Mouse (Mus musculus): ENCODE results near the gene Abcc6. TPM values are rescaled to one million over a fixed set of nuclear protein-coding genes. Genes with fewer than 3 reads are reported as not detected.
"Not testable (repeated sequence)": the region's sequence is repeated elsewhere in the genome, so short reads cannot be mapped to it uniquely, and the experiment has no call there.

Gene Abcc6
- total RNA-seq, 2 experiments from 2014 or later: 1.6 to 3.8 TPM

- DNase-seq (ENCODE audit: low spot score in 2 of 2); intact Hi-C loops (cut with DNase I): not testable (repeated sequence)
These were observed 86.8 kb downstream of the Abcc6 start for GRCm38 (mm10) chr7:45943280-45943679.

GRCm38 (mm10) chr7:45941986-45942385, 88.1 kb downstream of the Abcc6 start:
- intact Hi-C loops (cut with DNase I): no loop called here
- no peak for DNase-seq (ENCODE audit: low spot score in 2 of 2)

GRCm38 (mm10) chr7:45939836-45940235, 90.3 kb downstream of the Abcc6 start:
- DNase-seq (ENCODE audit: low spot score in 2 of 2): no peak
- intact Hi-C loops (cut with DNase I): loop anchor here (5.0 kb wide), 1 partner anchor 68 kb away; the partner anchor contains the start of gene Kdelr1

- intact Hi-C loops (cut with DNase I): loop anchor here (2.0 to 5.0 kb wide), 2 partner anchors 63 to 196 kb away; partner anchors contain the start of gene Kdelr1
- DNase-seq (ENCODE audit: low spot score in 2 of 2): peak in 1 of 2 experiments; percentile 47
These were observed 95.0 kb downstream of the Abcc6 start for GRCm38 (mm10) chr7:45935114-45935513.

- intact Hi-C loops (cut with DNase I): loop anchor here (2.0 kb wide), 1 partner anchor 195 kb away; no protein-coding TSS in a partner anchor
These were observed 96.3 kb downstream of the Abcc6 start for GRCm38 (mm10) chr7:45933766-45934165.

GRCm38 (mm10) chr7:45929688-45930087, 100.4 kb downstream of the Abcc6 start:
- intact Hi-C loops (cut with DNase I): no loop called here
- no peak for DNase-seq (ENCODE audit: low spot score in 2 of 2)

More at GRCm38 (mm10) chr7:45933766-45934165, 96.3 kb downstream of the Abcc6 start:
- DNase-seq (ENCODE audit: low spot score in 2 of 2): not testable (repeated sequence)

- DNase-seq (ENCODE audit: low spot score in 2 of 2): no peak
- intact Hi-C loops (cut with DNase I): no loop called here
These were observed 101.3 kb downstream of the Abcc6 start for GRCm38 (mm10) chr7:45928626-45929295.

- intact Hi-C loops (cut with DNase I): no loop called here
- DNase-seq (ENCODE audit: low spot score in 2 of 2): no peak
These were observed 105.7 kb downstream of the Abcc6 start for GRCm38 (mm10) chr7:45924429-45924816.

- no peak for DNase-seq (ENCODE audit: low spot score in 2 of 2)
These were observed 106.2 kb downstream of the Abcc6 start, which contains the start of gene Ccdc114 for GRCm38 (mm10) chr7:45923762-45924428. Ccdc114 (plus strand) TSS chr7:45924072.

GRCm38 (mm10) chr7:45922928-45923761, 107.0 kb downstream of the Abcc6 start:
- peak; percentile 92 to 93 for DNase-seq (ENCODE audit: low spot score in 2 of 2)
- intact Hi-C loops (cut with DNase I): no loop called here

More at GRCm38 (mm10) chr7:45923762-45924428, 106.2 kb downstream of the Abcc6 start, which contains the start of gene Ccdc114:
- intact Hi-C loops (cut with DNase I): no loop called here

- intact Hi-C loops (cut with DNase I): no loop called here
- DNase-seq (ENCODE audit: low spot score in 2 of 2): no peak
These were observed 108.0 kb downstream of the Abcc6 start for GRCm38 (mm10) chr7:45921950-45922600.

GRCm38 (mm10) chr7:45921242-45921621, 108.9 kb downstream of the Abcc6 start, which contains the start of gene Emp3:
Emp3 (minus strand) TSS chr7:45921404.
- DNase-seq (ENCODE audit: low spot score in 2 of 2): no peak
- intact Hi-C loops (cut with DNase I): no loop called here

- intact Hi-C loops (cut with DNase I): no loop called here
- no peak for DNase-seq (ENCODE audit: low spot score in 2 of 2)
These were observed 109.4 kb downstream of the Abcc6 start for GRCm38 (mm10) chr7:45920583-45921241.

- no peak for DNase-seq (ENCODE audit: low spot score in 2 of 2)
- intact Hi-C loops (cut with DNase I): no loop called here
These were observed 110.3 kb downstream of the Abcc6 start for GRCm38 (mm10) chr7:45919761-45920160.

GRCm38 (mm10) chr7:45919083-45919671, 110.9 kb downstream of the Abcc6 start:
- intact Hi-C loops (cut with DNase I): no loop called here
- DNase-seq (ENCODE audit: low spot score in 2 of 2): no peak

- intact Hi-C loops (cut with DNase I): no loop called here
- no peak for DNase-seq (ENCODE audit: low spot score in 2 of 2)
These were observed 112.2 kb downstream of the Abcc6 start for GRCm38 (mm10) chr7:45917926-45918325.
